Mouse (Mus musculus) lung, adult 18-20 months (tissue): ENCODE data around the gene Cnnm2.
A peak's percentile ranks its signal among the peaks of the same experiment; 100 is the strongest.

ENCODE experiments used
- DNase-seq, 2 experiments: peaks; one replicate each; pipeline ENCODE4 v3.0.0; 2022; ENCODE audit warnings: mixed read lengths in 2 of 2

The Cnnm2 gene

DNA sequence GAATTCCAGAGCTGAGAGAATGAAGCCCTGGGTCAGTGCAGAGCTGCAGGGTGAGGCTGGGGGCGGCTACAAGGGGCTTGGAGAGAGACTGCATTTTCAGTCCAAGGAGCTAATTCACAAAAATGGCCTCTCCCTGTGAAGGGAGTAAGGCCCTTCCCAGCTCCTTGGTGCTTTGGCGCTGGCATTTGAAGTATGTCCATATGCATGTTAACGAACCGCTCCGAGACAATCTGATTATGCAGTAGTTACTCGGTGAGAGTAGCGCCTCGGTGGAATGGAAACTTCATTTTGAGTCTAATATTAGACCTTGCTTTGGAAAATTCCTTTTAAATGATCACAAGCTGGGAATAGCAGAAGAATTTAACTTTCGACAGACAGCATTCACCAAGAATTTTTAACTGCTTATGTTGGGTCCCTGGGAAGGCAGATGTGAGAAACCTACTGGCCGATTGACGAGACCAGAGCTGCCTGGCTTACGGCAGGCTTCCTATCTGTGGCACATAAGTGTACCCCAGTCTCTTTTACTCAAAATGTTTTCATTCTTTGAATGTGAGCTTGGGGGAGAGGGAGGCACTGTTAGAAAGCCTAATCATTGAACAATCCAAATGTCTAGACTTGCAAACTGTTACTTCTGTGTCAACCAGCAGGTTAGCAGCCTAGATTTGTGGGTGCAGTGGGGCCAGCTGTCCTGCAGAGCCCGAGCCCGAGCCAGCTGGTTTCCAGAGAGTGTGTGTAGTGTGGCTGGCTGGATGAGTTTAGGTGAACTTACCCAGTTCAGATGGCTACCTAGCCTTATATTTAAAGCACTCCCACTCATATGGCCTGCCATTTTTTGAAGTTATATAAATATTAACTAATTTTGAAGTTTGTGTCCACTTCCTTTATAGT, 87.2 kb downstream of the Cnnm2 start:
- DNase-seq: no peak

DNA sequence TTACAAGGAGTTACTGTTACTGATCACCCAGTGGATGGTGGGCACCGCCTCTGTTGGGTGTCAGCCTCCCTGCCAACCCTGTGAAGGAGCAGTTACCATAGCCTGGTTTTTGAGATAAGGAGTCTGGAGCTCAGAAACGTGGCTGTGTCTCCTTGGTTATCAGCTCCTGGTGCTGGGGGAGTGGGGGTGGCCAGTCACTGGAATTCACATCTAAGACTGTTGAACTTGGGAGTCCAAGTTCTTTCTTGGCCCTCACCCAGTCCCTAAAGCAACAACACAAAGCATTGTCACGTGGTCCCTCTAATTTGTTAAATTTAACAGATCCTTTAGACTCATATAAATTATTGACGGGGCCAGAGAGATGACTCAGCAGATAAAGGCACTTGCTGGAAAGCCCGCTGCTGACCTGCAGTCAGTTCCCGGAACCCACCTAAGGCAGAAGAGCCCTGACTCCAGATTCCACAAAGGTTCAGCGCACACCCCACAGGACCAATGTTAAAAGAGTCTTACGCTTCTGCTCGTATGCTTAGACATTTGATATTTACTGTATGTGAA, 88.1 kb downstream of the Cnnm2 start:
- DNase-seq: no peak

DNA sequence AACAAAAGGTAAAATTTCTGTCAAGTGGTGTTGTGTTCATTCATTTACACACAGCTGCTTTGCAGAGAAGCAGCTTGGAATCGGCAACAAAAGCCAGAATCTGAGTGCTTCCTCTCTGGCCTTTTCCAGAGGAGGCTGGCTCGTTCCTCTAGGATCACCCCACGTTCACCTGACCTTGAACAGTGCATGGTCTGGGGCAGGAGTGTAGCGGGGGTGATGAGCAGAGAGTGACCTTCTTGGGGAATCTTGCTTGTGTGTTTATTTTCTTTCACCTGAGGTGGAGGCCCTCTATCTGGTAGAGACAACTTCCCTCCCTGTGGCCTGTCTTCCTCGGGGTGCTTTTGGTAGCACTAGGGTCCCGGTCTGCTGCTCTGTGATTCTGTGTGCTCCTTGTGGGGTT, 94.8 kb downstream of the Cnnm2 start:
- DNase-seq: no peak

DNA sequence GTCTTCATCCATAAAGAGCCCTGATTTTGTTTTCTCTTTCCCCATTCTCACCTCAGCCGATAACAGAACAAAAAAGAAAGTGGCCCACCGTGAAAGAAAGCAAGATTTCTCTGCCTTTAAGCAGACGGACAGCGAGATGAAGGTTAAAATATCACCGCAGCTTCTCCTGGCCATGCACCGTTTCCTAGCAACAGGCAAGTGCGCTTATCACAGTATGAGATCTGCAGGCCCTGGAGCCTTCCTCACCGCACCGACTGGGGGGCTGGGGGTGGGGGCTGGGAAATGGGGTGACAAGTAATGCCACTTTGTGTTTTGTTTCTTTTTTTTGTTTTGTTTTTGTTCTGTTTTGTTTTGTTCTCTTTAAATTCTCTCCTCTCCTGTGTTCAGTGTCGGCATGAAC, 95.4 kb downstream of the Cnnm2 start:
- DNase-seq: no peak

DNA sequence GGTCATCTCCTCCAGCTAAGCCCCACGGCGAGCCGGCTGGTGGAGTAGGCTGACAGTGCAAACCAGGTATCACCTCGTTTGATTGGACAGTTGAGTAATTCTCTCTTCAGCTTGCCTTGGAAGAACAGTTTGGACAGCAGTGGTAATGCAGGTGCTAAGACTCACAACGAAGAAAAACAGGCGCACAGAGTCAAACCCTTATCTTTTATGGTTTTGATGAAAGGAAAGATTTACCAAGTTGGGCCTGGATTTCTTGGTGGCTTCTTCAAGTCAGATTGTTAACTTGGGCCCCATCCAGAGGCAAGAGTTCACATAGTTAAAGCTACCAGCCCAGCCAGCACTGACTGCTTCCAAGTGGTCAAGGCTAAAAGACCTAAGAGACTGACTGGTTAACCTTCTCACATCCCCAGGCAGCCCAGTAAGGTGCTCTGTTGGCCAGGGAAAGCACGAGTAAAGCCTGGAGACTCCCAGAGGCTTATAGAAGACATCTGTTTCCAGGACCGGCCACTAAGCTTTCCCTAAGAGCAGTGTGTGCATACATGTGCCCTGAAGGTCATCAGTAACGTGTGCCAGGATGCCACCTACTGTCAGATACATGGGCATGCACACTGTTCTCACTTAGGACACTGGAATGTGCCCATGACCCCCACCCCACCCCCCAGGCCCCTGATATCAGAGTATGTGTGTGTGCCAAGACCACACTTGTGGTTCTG, 96.0 kb downstream of the Cnnm2 start:
- no peak for DNase-seq

DNA sequence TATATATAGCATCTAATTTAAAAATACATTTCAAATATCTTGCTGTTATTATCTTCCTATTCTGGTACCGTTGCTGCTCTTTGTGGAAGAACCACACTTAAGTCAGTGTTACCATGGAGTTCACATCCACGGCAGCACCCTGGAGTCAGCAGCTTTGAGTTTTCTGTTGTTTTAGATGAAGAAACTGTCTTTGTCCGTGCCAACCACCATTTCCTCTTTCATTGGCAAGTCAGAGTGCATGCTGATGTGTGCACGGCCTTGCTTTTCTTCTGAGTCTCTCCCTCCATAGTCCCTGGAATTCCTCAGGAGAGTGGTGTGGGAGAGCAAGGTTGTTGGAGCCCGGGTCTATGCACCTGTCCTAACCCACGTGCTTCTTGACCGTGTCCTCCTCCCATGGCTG, 96.8 kb downstream of the Cnnm2 start:
- no peak for DNase-seq

DNA sequence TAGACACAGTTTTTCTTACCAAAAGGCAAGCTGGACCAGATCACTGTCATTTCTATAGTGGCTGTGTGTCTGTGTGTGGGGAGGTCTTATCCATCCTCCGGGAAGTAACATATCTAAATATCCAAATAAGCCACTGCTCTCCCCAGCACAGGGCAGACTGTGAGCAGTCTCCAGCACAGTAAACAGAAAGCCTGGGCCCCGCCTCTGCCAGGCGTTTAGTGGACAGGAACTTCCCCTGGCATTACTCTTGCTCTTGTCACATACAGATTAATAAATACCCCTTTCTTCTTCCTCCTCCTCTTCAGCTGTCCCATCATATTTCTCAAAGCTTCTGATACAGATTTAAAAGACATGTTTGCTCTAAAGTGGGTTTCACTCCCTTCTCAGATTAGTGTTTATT, 101.2 kb downstream of the Cnnm2 start:
- DNase-seq: no peak

DNA sequence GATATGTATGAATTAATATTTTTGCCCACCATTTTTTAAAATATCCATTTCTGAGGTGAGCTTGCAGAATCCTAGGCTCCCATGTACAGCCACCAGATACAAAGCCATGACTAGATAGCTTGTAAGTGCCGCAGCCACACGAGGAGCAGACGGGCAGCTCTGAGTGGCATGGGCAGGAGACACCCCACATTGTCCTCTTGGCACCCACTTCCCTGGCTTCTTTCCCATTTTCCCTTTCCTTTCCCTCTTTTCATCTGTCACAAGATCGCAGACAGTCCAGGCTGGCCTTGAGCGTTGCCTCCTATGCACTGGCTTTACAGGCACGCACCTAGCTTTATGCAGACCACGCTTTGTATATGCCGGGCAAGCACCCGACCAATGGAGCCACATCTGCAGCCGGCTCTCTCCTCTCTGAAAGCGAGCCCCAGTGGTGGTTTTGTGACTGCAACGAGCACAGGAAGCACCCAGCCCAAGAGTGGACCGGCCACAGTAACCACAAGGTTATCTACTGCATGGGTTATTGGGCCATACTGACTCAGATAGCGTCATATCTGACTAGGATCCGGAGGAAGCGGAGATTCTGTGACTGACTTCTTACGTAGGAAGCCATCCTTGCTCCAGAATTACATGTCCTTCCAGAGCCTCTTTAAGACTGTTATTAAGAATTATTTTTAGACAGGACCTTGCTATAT, 102.0 kb downstream of the Cnnm2 start:
- DNase-seq: peak; percentile 40 to 48

DNA sequence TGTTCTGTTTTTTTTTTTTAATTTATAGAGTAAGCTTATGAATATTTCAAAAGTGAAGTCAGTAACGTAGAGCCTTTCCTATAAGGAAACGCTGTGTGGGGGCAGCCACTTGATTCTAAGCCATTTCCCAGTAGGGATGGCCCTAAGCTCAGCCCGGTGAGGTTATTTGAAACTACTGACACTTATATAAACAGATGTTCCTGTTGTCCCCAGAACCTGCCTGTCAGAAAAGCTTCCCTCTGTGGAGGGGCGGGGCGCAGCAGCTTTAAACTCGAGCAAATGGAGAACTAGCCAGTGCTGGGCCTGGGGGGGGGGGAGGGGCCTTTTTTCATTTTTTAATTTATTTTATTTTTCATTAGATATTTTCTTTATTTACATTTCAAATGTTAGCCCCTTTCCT, 102.7 kb downstream of the Cnnm2 start:
- no peak for DNase-seq

DNA sequence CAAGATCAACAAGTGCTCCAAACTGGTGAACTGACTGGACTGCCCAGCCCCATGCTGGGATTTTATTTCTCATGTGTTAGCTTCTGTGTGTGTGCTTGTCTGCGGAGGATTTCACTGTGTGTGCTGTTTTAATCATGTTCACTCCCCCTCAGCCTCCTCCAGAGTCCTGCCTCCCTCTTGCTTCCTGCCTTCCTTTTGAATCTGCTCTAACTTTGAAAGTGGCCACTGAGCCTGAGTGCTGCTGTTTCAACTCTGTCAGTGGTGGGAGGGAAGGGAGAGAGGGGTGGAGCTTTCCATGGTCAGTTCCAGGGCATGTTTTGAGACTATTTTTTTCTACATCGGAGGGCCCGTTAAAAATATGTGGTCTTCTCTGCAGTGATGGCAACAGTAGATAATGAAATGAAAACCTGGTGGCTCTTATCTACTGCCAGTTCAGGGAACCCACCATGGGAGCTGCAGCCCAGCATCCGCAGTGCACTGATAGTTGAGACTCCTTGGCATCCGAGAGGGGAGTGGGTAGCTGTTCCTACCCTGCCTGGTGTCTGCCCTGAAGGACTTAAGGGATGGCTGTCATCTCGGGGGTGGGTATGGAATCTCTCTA, 103.4 kb downstream of the Cnnm2 start:
- no peak for DNase-seq

DNA sequence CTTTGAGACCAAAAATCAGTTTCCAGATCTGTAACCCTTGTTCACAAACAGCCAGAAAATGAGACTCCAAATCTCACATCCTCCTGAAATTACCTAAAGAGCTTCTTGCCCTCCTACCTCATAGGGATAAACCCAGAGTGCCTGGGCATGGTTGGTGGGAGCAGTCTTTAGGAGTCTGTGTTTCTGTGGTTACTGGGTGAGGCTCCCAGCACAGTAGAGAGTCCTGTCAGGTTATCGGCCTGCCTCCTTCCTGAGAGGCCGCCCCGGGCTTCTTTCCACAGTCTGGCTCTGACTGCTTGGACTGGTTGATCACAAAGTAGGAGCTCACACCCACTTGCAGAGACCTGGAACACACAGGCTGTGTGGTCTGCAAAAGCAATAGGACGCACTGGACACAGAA, 104.0 kb downstream of the Cnnm2 start:
- no peak for DNase-seq

DNA sequence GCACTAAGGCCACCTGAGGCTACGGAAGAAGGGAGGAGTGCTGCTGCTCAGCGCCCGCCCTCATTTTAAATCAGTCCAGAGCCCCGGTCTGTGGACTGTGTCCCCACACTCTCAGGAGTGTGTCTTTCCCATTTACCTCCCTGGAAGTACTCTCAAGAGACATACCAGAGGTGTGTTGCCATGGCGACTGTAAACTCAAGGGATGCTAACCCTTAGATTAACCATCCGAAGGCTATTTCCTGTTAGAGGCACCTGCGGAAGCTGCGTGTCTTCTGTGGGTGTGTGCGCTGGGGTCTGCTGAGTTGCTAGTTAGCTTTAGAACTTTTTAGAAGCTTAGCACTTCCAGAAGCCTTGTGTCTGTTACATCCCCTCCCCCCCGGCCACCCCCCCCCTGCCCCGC, 107.7 kb downstream of the Cnnm2 start:
- DNase-seq: peak; percentile 21 to 28

DNA sequence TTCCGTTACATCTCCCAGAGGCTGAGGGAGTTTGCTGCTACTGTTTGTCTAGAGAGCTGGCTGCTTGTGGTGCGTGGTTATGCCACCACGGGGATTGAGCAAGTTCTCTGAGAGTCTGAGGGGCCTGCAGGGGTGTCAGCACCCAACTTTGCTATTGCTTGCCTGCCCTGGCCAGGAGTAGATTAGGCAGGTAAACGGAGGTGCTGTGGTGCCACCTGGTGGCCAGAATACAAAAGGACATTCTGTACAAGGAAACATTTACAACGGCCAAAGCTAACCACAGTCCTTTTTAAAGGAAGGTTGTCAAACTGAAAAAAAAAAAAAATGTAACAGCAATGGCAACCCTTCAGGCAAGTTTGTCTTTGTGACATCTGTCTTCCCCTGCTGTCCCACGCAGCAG, 108.1 kb downstream of the Cnnm2 start:
- peak; percentile 80 to 81 for DNase-seq

DNA sequence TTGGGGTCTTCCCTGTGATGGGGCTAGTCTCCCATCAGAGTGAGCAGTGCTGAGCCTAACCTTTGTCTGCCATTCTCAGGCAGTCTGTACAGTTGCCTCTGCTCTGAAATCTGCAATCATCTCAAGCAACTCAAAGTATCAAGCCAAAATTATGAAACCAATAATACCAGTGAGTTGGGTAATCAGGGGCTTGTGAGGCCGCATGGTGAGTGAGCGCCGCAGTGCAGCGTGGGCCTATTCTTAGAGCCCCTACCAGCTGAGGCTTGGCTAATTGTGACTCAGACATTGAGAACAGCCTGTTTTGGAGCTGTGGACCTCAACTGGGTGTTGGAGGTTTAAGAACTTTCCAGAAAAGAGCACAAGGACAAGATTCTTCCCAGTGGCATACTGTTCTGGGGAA, 109.7 kb downstream of the Cnnm2 start:
- DNase-seq: no peak

DNA sequence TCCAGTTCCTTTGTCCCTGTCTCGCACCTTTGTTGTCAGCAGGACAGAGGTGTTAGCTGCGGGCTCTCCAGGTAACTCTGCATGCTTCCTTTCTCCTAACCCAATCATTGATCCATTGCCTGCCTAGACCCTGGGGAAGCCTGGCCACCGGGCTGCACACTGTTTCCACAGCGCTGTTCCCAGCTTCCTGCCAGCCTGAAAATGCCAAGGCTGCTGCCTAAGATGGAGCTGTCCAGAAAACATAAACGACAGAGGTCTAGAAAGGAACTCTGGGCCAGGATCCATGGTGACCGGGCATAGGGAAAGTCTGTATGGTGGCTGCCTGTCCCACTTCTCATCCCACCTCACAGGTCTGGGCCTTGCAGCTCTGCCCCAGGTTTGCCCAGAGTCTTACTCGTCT, 110.3 kb downstream of the Cnnm2 start:
- DNase-seq: no peak

DNA sequence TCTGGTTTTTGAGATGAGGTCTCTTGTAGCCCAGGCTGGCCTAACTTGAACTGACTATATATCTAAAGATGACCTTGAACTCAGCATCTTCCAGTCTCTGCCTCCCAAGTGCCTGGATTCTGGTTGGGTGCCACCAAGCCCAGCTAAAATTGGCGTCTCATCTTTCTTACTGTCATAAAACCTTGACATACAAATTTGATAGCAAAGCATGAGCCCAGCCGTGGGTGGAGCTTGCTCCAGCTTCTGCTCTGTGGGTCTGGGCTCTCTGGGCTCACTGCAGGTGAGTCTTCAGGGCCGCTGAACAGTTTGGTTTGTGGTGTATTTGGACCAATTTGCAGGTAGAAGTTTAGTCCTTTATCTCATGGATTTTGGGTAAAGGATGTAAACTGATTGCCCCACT, 112.5 kb downstream of the Cnnm2 start:
- DNase-seq: no peak

DNA sequence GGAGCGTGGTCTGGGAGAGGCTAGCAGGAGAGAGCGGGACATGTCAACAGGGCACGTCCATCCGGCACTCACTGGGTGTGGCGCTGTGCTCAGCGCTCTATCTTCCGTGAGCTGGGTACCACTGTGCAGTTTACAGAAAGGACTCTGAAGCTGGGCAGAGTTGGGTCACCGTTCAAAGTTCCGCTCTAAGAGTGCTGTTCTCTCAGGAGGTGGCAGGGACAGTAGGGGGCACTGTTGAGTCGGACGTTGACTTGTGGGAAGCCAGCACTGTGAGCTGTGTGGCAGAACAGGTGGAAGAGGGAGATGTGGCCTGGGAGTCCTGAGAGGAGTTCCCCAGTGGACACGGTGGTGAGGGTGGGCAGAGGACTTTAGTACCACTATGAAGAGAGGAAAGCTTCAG, 114.4 kb downstream of the Cnnm2 start:
- DNase-seq: peak; percentile 79 to 85

DNA sequence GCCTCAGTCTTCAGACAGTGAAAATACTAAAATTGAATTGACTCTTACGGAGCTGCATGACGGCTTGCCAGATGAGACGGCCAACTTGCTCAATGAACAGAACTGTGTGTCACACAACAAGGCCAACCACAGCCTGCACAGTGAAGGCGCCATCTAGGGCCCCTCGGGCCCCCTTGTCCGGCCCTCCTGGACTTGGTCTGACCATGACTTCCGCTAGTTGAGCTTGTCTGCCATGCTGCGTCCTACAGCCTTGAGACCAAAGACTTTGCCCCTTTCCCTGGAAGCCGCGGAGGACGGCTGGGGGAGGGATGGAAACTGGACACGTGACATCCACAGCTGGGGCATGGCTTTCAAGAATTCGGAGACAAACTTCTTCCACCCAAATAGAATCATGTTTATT, 116.5 kb downstream of the Cnnm2 start:
- DNase-seq: no peak

DNA sequence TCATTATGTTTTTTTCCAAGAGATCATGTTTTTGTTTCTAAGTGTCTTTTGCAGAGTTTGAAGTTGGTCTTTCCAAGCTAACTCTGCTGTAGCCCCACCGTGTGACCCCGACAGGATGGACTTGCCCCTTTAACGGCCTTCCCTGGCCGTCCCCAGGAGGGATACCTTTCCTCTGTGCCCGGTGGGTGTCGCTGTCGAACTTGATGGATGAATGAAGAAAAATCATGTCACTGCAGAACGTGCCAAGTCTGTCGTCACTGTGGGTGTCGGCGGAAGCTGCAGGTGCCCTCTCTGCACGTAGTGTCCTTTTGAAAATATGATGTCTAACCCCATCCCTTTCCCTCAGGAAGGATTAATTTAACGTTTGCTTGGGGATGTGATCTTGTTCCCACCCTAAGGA, 117.0 kb downstream of the Cnnm2 start:
- peak; percentile 71 to 83 for DNase-seq

DNA sequence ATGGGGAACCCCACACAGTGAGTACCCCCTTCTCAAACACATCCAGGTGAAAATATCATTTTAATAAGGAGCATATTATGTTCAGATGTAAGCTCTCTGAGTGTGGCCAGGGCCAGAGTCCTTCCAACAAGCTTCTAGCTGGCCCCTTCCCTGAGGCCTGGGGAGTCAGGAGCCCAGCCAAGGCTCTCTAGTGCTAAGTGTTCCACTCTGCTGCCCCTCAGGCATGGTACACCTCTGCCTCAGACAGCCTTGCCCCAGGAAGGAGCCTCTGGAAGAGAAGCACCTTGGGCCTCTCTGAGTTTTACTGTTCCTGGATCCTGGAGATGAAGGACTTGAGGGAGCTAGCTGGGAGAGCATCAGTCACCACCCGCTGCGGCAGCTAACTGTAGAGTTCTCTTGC, 118.5 kb downstream of the Cnnm2 start:
- no peak for DNase-seq

DNA sequence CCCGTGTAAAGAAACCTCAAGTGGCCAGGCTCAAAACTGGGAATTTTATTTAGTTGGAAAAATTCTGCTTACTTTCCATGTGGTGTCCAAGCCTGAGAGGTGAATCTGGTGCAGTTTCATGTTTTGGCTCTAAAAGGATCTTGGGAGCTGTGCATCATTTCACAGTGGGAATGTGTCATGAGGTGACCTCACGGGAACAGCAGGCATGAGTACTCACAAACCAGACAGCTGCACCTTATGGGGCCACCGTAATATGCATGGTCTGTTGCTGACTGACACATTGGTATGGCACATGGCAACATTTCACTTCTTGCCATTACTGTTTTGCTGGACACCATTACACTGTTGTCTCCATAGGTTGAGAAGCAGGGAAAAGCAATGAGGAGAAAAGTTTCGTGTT, 124.0 kb downstream of the Cnnm2 start:
- no peak for DNase-seq

DNA sequence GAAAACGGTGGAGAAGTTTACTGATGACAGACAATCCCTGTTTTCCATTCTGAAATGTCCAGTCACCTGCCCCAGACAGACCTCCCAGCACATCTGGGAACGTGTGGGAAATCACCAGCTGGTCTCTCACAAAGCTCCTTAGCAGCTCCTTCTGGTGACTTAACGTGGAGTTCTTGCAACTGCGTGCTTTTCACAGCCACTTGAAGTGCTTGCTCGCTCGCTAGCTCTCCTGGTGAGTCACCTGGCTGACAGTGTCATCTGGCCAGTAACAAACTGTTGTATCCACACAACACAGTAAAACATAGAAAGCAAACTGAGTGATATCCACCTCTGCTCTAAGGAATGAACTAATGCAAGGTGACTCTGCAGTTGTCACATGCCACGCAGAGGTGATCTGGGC, 125.4 kb downstream of the Cnnm2 start:
- peak; percentile 63 to 74 for DNase-seq
